18 mouse cellular contexts compared by ENCODE assay signal in genomic region chr6:137874471-137875244, GRCm38 (mm10).
DNase-seq lines count a peak whose midpoint lies in the region; ATAC-seq and TF ChIP-seq lines count a peak whose summit lies in the region.
"Had no signal": no experiment of that assay in that cellular context is flagged by ENCODE, and none has a peak within 500 bp of the region (broad histone marks: within the 10 kb centered on the region; RNA-seq: fewer than 3 reads in every experiment).

No protein-coding gene starts in this region.

- no peak for TF ChIP-seq POLR2A in kidney, adult 2 months (IDR thresholded peaks at IDR 0.05; ENCODE audit: low read depth, low read length)

- no peaks in the 10 kb centered on the region for H3K9me3 ChIP-seq in lung, embryonic 15.5 days
- H3K9me3 ChIP-seq in lung, embryonic 16.5 days (ENCODE audit: control insufficient read depth, low read length): 0 out of 2 replicates have a peak, but pooled peaks cover 2% of the 10 kb centered on the region
- H3K9me3 ChIP-seq in stomach, embryonic 15.5 days: no peaks in the 10 kb centered on the region
- 0 out of 2 replicates have a peak, but pooled peaks cover 4% of the 10 kb centered on the region for H3K9me3 ChIP-seq in hindbrain, embryonic 13.5 days
- H3K9me3 ChIP-seq: forebrain, embryonic 13.5 days; heart, embryonic 10.5 days; hindbrain, embryonic 10.5 days; limb, embryonic 15.5 days; midbrain, embryonic 12.5 days had no signal

- ATAC-seq in lung, embryonic 15.5 days (ENCODE audit: borderline replicate concordance, extremely low read depth, low FRiP score, low TSS enrichment): peak; percentile 71; the same call in 1 of the 2 replicates
- ATAC-seq in lung, embryonic 16.5 days (ENCODE audit: low read depth): peak; percentile 68
- peak; percentile 22; the same call in 1 of the 2 replicates for ATAC-seq in stomach, embryonic 15.5 days (ENCODE audit: insufficient read depth, low FRiP score, low read depth)
- no peak for ATAC-seq in hindbrain, embryonic 13.5 days (ENCODE audit: low FRiP score)
- ATAC-seq: forebrain, embryonic 13.5 days; hindbrain, postnatal 0 days had no signal

- no peak overlapping the region for H3K4me2 ChIP-seq in lung, embryonic 15.5 days
- no peak overlapping the region for H3K4me2 ChIP-seq in lung, embryonic 16.5 days (ENCODE audit: low read depth, low read length)
- no peak overlapping the region for H3K4me2 ChIP-seq in stomach, embryonic 15.5 days
- no peak overlapping the region for H3K4me2 ChIP-seq in hindbrain, embryonic 13.5 days
- H3K4me2 ChIP-seq: forebrain, embryonic 13.5 days; limb, embryonic 15.5 days; midbrain, embryonic 12.5 days had no signal

- 65% methylated on average over 8 of the region's 8 CpGs for WGBS in kidney, adult 2 months
- 46% methylated on average over 8 of the region's 8 CpGs for WGBS in lung, embryonic 15.5 days
- WGBS in lung, embryonic 16.5 days: 51% methylated on average over 8 of the region's 8 CpGs
- 53% methylated on average over 8 of the region's 8 CpGs for WGBS in stomach, embryonic 15.5 days
- 92% methylated on average over 8 of the region's 8 CpGs for WGBS in hindbrain, embryonic 13.5 days

- no peak overlapping the region for H3K9ac ChIP-seq in lung, embryonic 15.5 days
- no peak overlapping the region for H3K9ac ChIP-seq in lung, embryonic 16.5 days (ENCODE audit: low read length)
- no peak overlapping the region for H3K9ac ChIP-seq in stomach, embryonic 15.5 days
- H3K9ac ChIP-seq in hindbrain, embryonic 13.5 days: no peak overlapping the region
- H3K9ac ChIP-seq: forebrain, embryonic 13.5 days; limb, embryonic 15.5 days; liver, embryonic 14.5 days; midbrain, embryonic 12.5 days had no signal

- H3K27me3 ChIP-seq in kidney, adult 2 months (replicated peaks; ENCODE audit: control insufficient read depth, insufficient read depth, low read length): no peaks in the 10 kb centered on the region
- H3K27me3 ChIP-seq in lung, embryonic 15.5 days: no peaks in the 10 kb centered on the region
- no peaks in the 10 kb centered on the region for H3K27me3 ChIP-seq in lung, embryonic 16.5 days (ENCODE audit: control insufficient read depth, insufficient read depth, low read depth, low read length)
- no peaks in the 10 kb centered on the region for H3K27me3 ChIP-seq in stomach, embryonic 15.5 days (replicated peaks)
- no peaks in the 10 kb centered on the region for H3K27me3 ChIP-seq in hindbrain, embryonic 13.5 days
- H3K27me3 ChIP-seq: forebrain, embryonic 13.5 days; limb, embryonic 15.5 days; midbrain, embryonic 12.5 days had no signal

- no peak overlapping the region for H3K27ac ChIP-seq in kidney, adult 2 months (ENCODE audit: insufficient read depth, low read depth, low read length)
- peak overlapping the region; percentile 67; the same call in 1 of the 2 replicates for H3K27ac ChIP-seq in lung, embryonic 15.5 days
- H3K27ac ChIP-seq in lung, embryonic 16.5 days (ENCODE audit: low read length): peak overlapping the region; percentile 63; the same call in 1 of the 2 replicates
- H3K27ac ChIP-seq in stomach, embryonic 15.5 days: no peak overlapping the region
- no peak overlapping the region for H3K27ac ChIP-seq in hindbrain, embryonic 13.5 days
- H3K27ac ChIP-seq: forebrain, embryonic 13.5 days; heart, embryonic 10.5 days; hindbrain, embryonic 10.5 days; hindbrain, postnatal 0 days; kidney, postnatal 0 days; limb, embryonic 15.5 days; liver, embryonic 14.5 days; midbrain, embryonic 12.5 days had no signal

- H3K4me3 ChIP-seq in kidney, adult 2 months (ENCODE audit: insufficient read depth, low read depth, low read length): no peak overlapping the region
- H3K4me3 ChIP-seq in lung, embryonic 15.5 days: no peak overlapping the region
- no peak overlapping the region for H3K4me3 ChIP-seq in lung, embryonic 16.5 days (ENCODE audit: low read length)
- H3K4me3 ChIP-seq in stomach, embryonic 15.5 days (replicated peaks): no peak overlapping the region
- H3K4me3 ChIP-seq in hindbrain, embryonic 13.5 days: no peak overlapping the region
- H3K4me3 ChIP-seq: forebrain, embryonic 13.5 days; heart, embryonic 10.5 days; hindbrain, embryonic 10.5 days; limb, embryonic 15.5 days; midbrain, embryonic 12.5 days had no signal

- no peaks in the 10 kb centered on the region for H3K36me3 ChIP-seq in kidney, adult 2 months (ENCODE audit: control insufficient read depth, insufficient read depth, low read length)
- no peaks in the 10 kb centered on the region for H3K36me3 ChIP-seq in lung, embryonic 15.5 days
- H3K36me3 ChIP-seq in lung, embryonic 16.5 days (ENCODE audit: control insufficient read depth, insufficient read depth, low read length): no peaks in the 10 kb centered on the region
- no peaks in the 10 kb centered on the region for H3K36me3 ChIP-seq in stomach, embryonic 15.5 days
- H3K36me3 ChIP-seq in hindbrain, embryonic 13.5 days: no peaks in the 10 kb centered on the region
- H3K36me3 ChIP-seq: heart, embryonic 10.5 days; hindbrain, embryonic 10.5 days; limb, embryonic 15.5 days; midbrain, embryonic 12.5 days had no signal

- DNase-seq in kidney, adult 2 months: peak; percentile 5
- DNase-seq in kidney, postnatal 14 days: no peak
- no peak for DNase-seq in lung, postnatal 14 days
- DNase-seq in embryo, embryonic 11 days: no peak
- DNase-seq: adrenal gland, postnatal 25 days; cerebellum, adult 11 months had no signal

- 0 out of 2 replicates have a peak, but pooled peaks cover 3% of the 10 kb centered on the region for H3K4me1 ChIP-seq in kidney, adult 2 months (ENCODE audit: control insufficient read depth, insufficient read depth, low read length)
- peaks cover 4% of the 10 kb centered on the region; the same call in 1 of the 2 replicates for H3K4me1 ChIP-seq in lung, embryonic 15.5 days
- no peaks in the 10 kb centered on the region; the same call in 1 of the 2 replicates for H3K4me1 ChIP-seq in lung, embryonic 16.5 days (replicated peaks; ENCODE audit: control insufficient read depth, insufficient read depth, low read length)
- no peaks in the 10 kb centered on the region for H3K4me1 ChIP-seq in stomach, embryonic 15.5 days
- H3K4me1 ChIP-seq in hindbrain, embryonic 13.5 days (replicated peaks): no peaks in the 10 kb centered on the region
- H3K4me1 ChIP-seq: heart, embryonic 10.5 days; hindbrain, embryonic 10.5 days; limb, embryonic 15.5 days; midbrain, embryonic 12.5 days had no signal

- TF ChIP-seq CTCF in kidney, adult 2 months (conservative IDR thresholded peaks at IDR 0.05; ENCODE audit: insufficient read depth, insufficient read length, low read depth, low read length): no peak

Comparison
In these comparisons a context has a peak if more than half of its experiments do, and no peak if none do; other contexts are left out.
1. H3K27ac ChIP-seq: peak in lung, embryonic 15.5 days (single experiment) and lung, embryonic 16.5 days (single experiment); none in kidney, adult 2 months (single experiment), stomach, embryonic 15.5 days (single experiment) and hindbrain, embryonic 13.5 days (single experiment).